Mouse (Mus musculus): ENCODE measurements around the gene Zfp775. TPM values are rescaled to one million over a fixed set of nuclear protein-coding genes. Genes with fewer than 3 reads are reported as not detected.
A peak's percentile ranks its signal among the peaks of the same experiment; 100 is the strongest.

Gene Zfp775
- polyA plus RNA-seq, 2 experiments, result 1.0 to 1.7 TPM

- no peak for TF ChIP-seq EP300 (IDR thresholded peaks at IDR 0.05; ENCODE audit: low read depth)
- no peak for TF ChIP-seq CTCF (IDR thresholded peaks at IDR 0.05; ENCODE audit: low read depth)
- Histone ChIP-seq H3K36me3 (replicated peaks; ENCODE audit: control insufficient read depth, insufficient read depth, low read depth) (no peaks in the 10 kb centered on the region), H3K9ac (replicated peaks) (no peak overlapping the region), H3K4me3 (ENCODE audit: insufficient read depth in 1 of 2, low read depth in 2 of 2, low read length in 2 of 2) (peak overlapping the region in 1 of 2 experiments; percentile 34; a peak in 3 of 4 replicates), H3K27me3 (ENCODE audit: control insufficient read depth, insufficient read depth, low read length) (peaks cover 10% of the 10 kb centered on the region), H3K4me1 (replicated peaks; ENCODE audit: control insufficient read depth in 2 of 2, insufficient read depth in 2 of 2, low read length in 1 of 2) (no peaks in the 10 kb centered on the region), H3K27ac (no peak overlapping the region), H3K4me2 (ENCODE audit: low read depth) (peak overlapping the region; percentile 55), H3K9me3 (ENCODE audit: control insufficient read depth, low read length) (no peaks in the 10 kb centered on the region)
- DNase-seq (ENCODE audit: low read depth in 3 of 3, low spot score in 3 of 3) (no peak), ATAC-seq (ENCODE audit: insufficient read depth) (no peak)
- 11% methylated on average over 54 of the region's 54 CpGs for WGBS (ENCODE audit: insufficient replicate concordance)
Observed at GRCm38 (mm10) chr6:48628808-48629660, 27.2 kb downstream of the Zfp775 start.

GRCm38 (mm10) chr6:48629661-48630034 is 27.8 kb downstream of the Zfp775 start:
- Histone ChIP-seq H3K4me2 (ENCODE audit: low read depth) (peak overlapping the region; percentile 55), H3K27ac (no peak overlapping the region), H3K4me1 (replicated peaks; ENCODE audit: control insufficient read depth in 2 of 2, insufficient read depth in 2 of 2, low read length in 1 of 2) (peaks cover 0 to under 1% of the 10 kb centered on the region in 2 experiments; a peak in 1 of 4 replicates), H3K9ac (replicated peaks) (no peak overlapping the region), H3K9me3 (ENCODE audit: control insufficient read depth, low read length) (no peaks in the 10 kb centered on the region), H3K36me3 (replicated peaks; ENCODE audit: control insufficient read depth, insufficient read depth, low read depth) (no peaks in the 10 kb centered on the region), H3K27me3 (ENCODE audit: control insufficient read depth, insufficient read depth, low read length) (peaks cover 10% of the 10 kb centered on the region), H3K4me3 (ENCODE audit: insufficient read depth in 1 of 2, low read depth in 2 of 2, low read length in 2 of 2) (peak overlapping the region in 1 of 2 experiments; percentile 34; a peak in 3 of 4 replicates)
- TF ChIP-seq EP300 (IDR thresholded peaks at IDR 0.05; ENCODE audit: low read depth) (no peak), CTCF (IDR thresholded peaks at IDR 0.05; ENCODE audit: low read depth) (no peak)
- no peak for ATAC-seq (ENCODE audit: insufficient read depth)
- no peak for DNase-seq (ENCODE audit: low read depth in 3 of 3, low spot score in 3 of 3)
- WGBS (ENCODE audit: insufficient replicate concordance), result 24% methylated on average over 13 of the region's 13 CpGs

GRCm38 (mm10) chr6:48630831-48631230 is 29.0 kb downstream of the Zfp775 start:
- Histone ChIP-seq H3K27ac (no peak overlapping the region), H3K9ac (replicated peaks) (no peak overlapping the region), H3K27me3 (ENCODE audit: control insufficient read depth, insufficient read depth, low read length) (peaks cover 10% of the 10 kb centered on the region), H3K4me1 (replicated peaks; ENCODE audit: control insufficient read depth in 2 of 2, insufficient read depth in 2 of 2, low read length in 1 of 2) (peaks cover 0 to 3% of the 10 kb centered on the region in 2 experiments; a peak in 1 of 4 replicates), H3K36me3 (replicated peaks; ENCODE audit: control insufficient read depth, insufficient read depth, low read depth) (no peaks in the 10 kb centered on the region), H3K4me2 (ENCODE audit: low read depth) (no peak overlapping the region), H3K4me3 (ENCODE audit: insufficient read depth in 1 of 2, low read depth in 2 of 2, low read length in 2 of 2) (no peak overlapping the region), H3K9me3 (ENCODE audit: control insufficient read depth, low read length) (no peaks in the 10 kb centered on the region)
- DNase-seq (ENCODE audit: low read depth in 3 of 3, low spot score in 3 of 3), result no peak
- ATAC-seq (ENCODE audit: insufficient read depth), result no peak
- WGBS (ENCODE audit: insufficient replicate concordance), result 56% methylated on average over 8 of the region's 8 CpGs
- TF ChIP-seq EP300 (IDR thresholded peaks at IDR 0.05; ENCODE audit: low read depth) (no peak), CTCF (IDR thresholded peaks at IDR 0.05; ENCODE audit: low read depth) (no peak)

- DNase-seq (ENCODE audit: low read depth in 3 of 3, low spot score in 3 of 3) (no peak), ATAC-seq (ENCODE audit: insufficient read depth) (peak; percentile 56; the same call in 1 of the 2 replicates)
- H3K4me1 ChIP-seq (replicated peaks; ENCODE audit: control insufficient read depth in 2 of 2, insufficient read depth in 2 of 2, low read length in 1 of 2), result peaks cover 0 to 3% of the 10 kb centered on the region in 2 experiments; a peak in 1 of 4 replicates
- no peak overlapping the region for H3K4me2 ChIP-seq (ENCODE audit: low read depth)
- no peak overlapping the region for H3K27ac ChIP-seq
- no peak overlapping the region for H3K9ac ChIP-seq (replicated peaks)
- no peaks in the 10 kb centered on the region for H3K9me3 ChIP-seq (ENCODE audit: control insufficient read depth, low read length)
- 14% methylated on average over 2 of the region's 2 CpGs for WGBS (ENCODE audit: insufficient replicate concordance)
- no peak overlapping the region for H3K4me3 ChIP-seq (ENCODE audit: insufficient read depth in 1 of 2, low read depth in 2 of 2, low read length in 2 of 2)
- no peaks in the 10 kb centered on the region for H3K36me3 ChIP-seq (replicated peaks; ENCODE audit: control insufficient read depth, insufficient read depth, low read depth)
- H3K27me3 ChIP-seq (ENCODE audit: control insufficient read depth, insufficient read depth, low read length), result no peaks in the 10 kb centered on the region
- TF ChIP-seq EP300 (IDR thresholded peaks at IDR 0.05; ENCODE audit: low read depth) (no peak), CTCF (IDR thresholded peaks at IDR 0.05; ENCODE audit: low read depth) (no peak)
Observed at GRCm38 (mm10) chr6:48635105-48635504, 33.2 kb downstream of the Zfp775 start.

GRCm38 (mm10) chr6:48636515-48636914 is 34.7 kb downstream of the Zfp775 start:
- ATAC-seq (ENCODE audit: insufficient read depth) (no peak), DNase-seq (ENCODE audit: low read depth in 3 of 3, low spot score in 3 of 3) (no peak)
- Histone ChIP-seq H3K27ac (no peak overlapping the region), H3K4me1 (replicated peaks; ENCODE audit: control insufficient read depth in 2 of 2, insufficient read depth in 2 of 2, low read length in 1 of 2) (peaks cover 0 to 3% of the 10 kb centered on the region in 2 experiments; a peak in 1 of 4 replicates), H3K9me3 (ENCODE audit: control insufficient read depth, low read length) (no peaks in the 10 kb centered on the region), H3K9ac (replicated peaks) (no peak overlapping the region), H3K4me2 (ENCODE audit: low read depth) (no peak overlapping the region), H3K36me3 (replicated peaks; ENCODE audit: control insufficient read depth, insufficient read depth, low read depth) (no peaks in the 10 kb centered on the region), H3K27me3 (ENCODE audit: control insufficient read depth, insufficient read depth, low read length) (no peaks in the 10 kb centered on the region), H3K4me3 (ENCODE audit: insufficient read depth in 1 of 2, low read depth in 2 of 2, low read length in 2 of 2) (no peak overlapping the region)
- TF ChIP-seq EP300 (IDR thresholded peaks at IDR 0.05; ENCODE audit: low read depth) (no peak), CTCF (IDR thresholded peaks at IDR 0.05; ENCODE audit: low read depth) (no peak)
- WGBS (ENCODE audit: insufficient replicate concordance), result 57% methylated on average over 6 of the region's 6 CpGs
